Mouse (Mus musculus) limb, embryonic 14.5 days (tissue): ENCODE data around the gene Abca17. TPM values are rescaled to one million over a fixed set of nuclear protein-coding genes. Genes with fewer than 3 reads are reported as not detected.

Experiments
- ATAC-seq: fragments of 200-750 bp; cut with Nextera tagmentation; 2 replicates; pipeline ENCODE4 v1.8.0; 2017; ENCODE audit warnings: low read depth, moderate number of reproducible peaks, moderate TSS enrichment; ENCODE audit not compliant: low FRiP score
- DNase-seq: peaks from one replicate; pipeline ENCODE4 v3.0.0-alpha.2; 2015; ENCODE audit warnings: low spot score
- H3K27ac ChIP-seq: fragments of 300-500 bp; sonication (generic); replicated peaks from 2 replicates; pipeline ENCODE4 v1.5.1; 2014; ENCODE audit warnings: low read depth, mild to moderate bottlenecking, low read length, moderate library complexity, mixed read lengths
- H3K27me3 ChIP-seq: fragments of 300-500 bp; sonication (generic); 2 replicates; pipeline ENCODE4 v1.6.1; 2014; ENCODE audit warnings: low read length, mixed read lengths; ENCODE audit not compliant: control insufficient read depth, insufficient read depth
- H3K36me3 ChIP-seq: fragments of 300-500 bp; sonication (generic); 2 replicates; pipeline ENCODE4 v1.6.1; 2014; ENCODE audit warnings: mild to moderate bottlenecking, low read length, moderate library complexity, mixed read lengths; ENCODE audit not compliant: control insufficient read depth, insufficient read depth
- H3K4me1 ChIP-seq: fragments of 300-500 bp; sonication (generic); 2 replicates; pipeline ENCODE4 v1.6.1; 2014; ENCODE audit warnings: antibody characterized with exemption, low read length, mixed read lengths; ENCODE audit not compliant: control insufficient read depth, insufficient read depth
- H3K4me2 ChIP-seq: fragments of 300-500 bp; sonication (generic); replicated peaks from 2 replicates; pipeline ENCODE4 v1.6.1; 2014; ENCODE audit warnings: low read depth, mild to moderate bottlenecking, low read length, moderate library complexity; ENCODE audit not compliant: severe bottlenecking
- H3K4me3 ChIP-seq: fragments of 300-500 bp; sonication (generic); replicated peaks from 2 replicates; pipeline ENCODE4 v1.5.1; 2014; ENCODE audit warnings: low read length
- H3K9ac ChIP-seq: fragments of 300-500 bp; sonication (generic); 2 replicates; pipeline ENCODE4 v1.6.1; 2014; ENCODE audit warnings: mild to moderate bottlenecking, low read depth, low read length, moderate library complexity; ENCODE audit not compliant: severe bottlenecking
- H3K9me3 ChIP-seq: fragments of 300-500 bp; sonication (generic); 2 replicates; pipeline ENCODE4 v1.6.1; 2016; ENCODE audit warnings: low read length; ENCODE audit not compliant: control insufficient read depth
- POLR2A ChIP-seq: fragments of 200-500 bp; IDR thresholded peaks from 2 replicates; pipeline ENCODE4 v1.8.0; 2012; ENCODE audit warnings: inconsistent platforms, mild to moderate bottlenecking, moderate library complexity, borderline replicate concordance; ENCODE audit not compliant: insufficient read depth, insufficient read length; ENCODE audit errors: extremely low read depth
- WGBS: fragments of 180-500 bp; shearing (Covaris S2); extraction: QIAGEN DNeasy Blood & Tissue Kit; methylation state at CpG from one replicate; pipeline ENCODE4 v1.1.7; 2014; 5-methylcytosine and 5-hydroxymethylcytosine counted together
- microRNA-seq: library from miRNA; unstranded; fragments of <30 nt; microRNA quantifications from one replicate; pipeline ENCODE4, GENCODE M21; 2016
- polyA plus RNA-seq, 2 experiments: library from polyadenylated mRNA; depleted of rRNA in 1 of 2; stranded (reverse) in 1 of 2; unstranded in 1 of 2; fragments of >200 nt; fragmentation: Nextera tagmentation in 1 of 2; extraction: Ambion mirVana in 1 of 2; gene quantifications; 2 replicates each; pipeline versions ENCODE4 v1.2.1 to v1.2.3; 2012 to 2014

Abca17 gene
- polyA plus RNA-seq, 2 experiments, result 0.05 to 0.14 TPM

- no peak overlapping the region for H3K4me2 ChIP-seq
- H3K9me3 ChIP-seq, result no peaks in the 10 kb centered on the region
- 50% methylated on average over 6 of the region's 6 CpGs for WGBS
- H3K9ac ChIP-seq, result no peak overlapping the region
- ATAC-seq, result no peak
- H3K27ac ChIP-seq, result no peak overlapping the region
- no peak overlapping the region for H3K4me3 ChIP-seq
- no peak for TF ChIP-seq POLR2A
- no peaks in the 10 kb centered on the region for H3K27me3 ChIP-seq
- no peak for DNase-seq
- H3K4me1 ChIP-seq, result peaks cover 13% of the 10 kb centered on the region
- peaks cover 55% of the 10 kb centered on the region for H3K36me3 ChIP-seq
These were observed 128.2 kb downstream of the Abca17 start for GRCm38 (mm10) chr17:24222653-24223052.

- Histone ChIP-seq H3K4me2 (peak within 1 kb of the TSS; percentile 91), H3K9me3 (no peaks in the 10 kb centered on the region), H3K36me3 (peaks cover 51% of the 10 kb centered on the region), H3K4me3 (peak within 1 kb of the TSS; percentile 79), H3K27ac (no peak within 1 kb of the TSS), H3K27me3 (no peaks in the 10 kb centered on the region), H3K4me1 (peaks cover 13% of the 10 kb centered on the region), H3K9ac (peak within 1 kb of the TSS; percentile 68)
- ATAC-seq (peak; percentile 93), DNase-seq (peak; percentile 92)
- 5% methylated on average over 41 of the region's 41 CpGs for WGBS
- 0 out of 2 replicates have a peak, but pooled peaks have one; percentile 34 for TF ChIP-seq POLR2A
These were observed 130.1 kb downstream of the Abca17 start, which contains the start of gene Tedc2 for GRCm38 (mm10) chr17:24220435-24221411. Gene Tedc2, minus strand, starts transcription at chr17:24220851.

- Histone ChIP-seq H3K4me3 (no peak overlapping the region), H3K27ac (no peak overlapping the region), H3K9me3 (no peaks in the 10 kb centered on the region), H3K4me2 (no peak overlapping the region), H3K27me3 (no peaks in the 10 kb centered on the region), H3K36me3 (peaks cover 31% of the 10 kb centered on the region), H3K9ac (no peak overlapping the region), H3K4me1 (peaks cover 13% of the 10 kb centered on the region)
- no peak for TF ChIP-seq POLR2A
- no peak for DNase-seq
- ATAC-seq, result no peak
- WGBS, result 71% methylated on average over 4 of the region's 4 CpGs
These were observed 134.0 kb downstream of the Abca17 start for GRCm38 (mm10) chr17:24216836-24217235.

Small RNAs within 50 kb of the gene (microRNA-seq; reads per million reads assigned to microRNA genes)
- not detected for gene Gm24427
- 0.92 reads per million for gene Mir5134
- not detected for gene Mir6965

Other genes with a start within 250 kb of the Abca17 start
- 18.7 and 21.6 TPM in 2 replicates for gene Pdpk1, start 200.1 kb downstream of the Abca17 start, polyA plus RNA-seq (2012; rRNA removed)
- gene Pdpk1, start 200.1 kb downstream of the Abca17 start, polyA plus RNA-seq (2014; fragmentation: Nextera tagmentation; extraction: Ambion mirVana), result 36.7 and 39.9 TPM in 2 replicates
- 31.2 and 39.6 TPM in 2 replicates for gene Amdhd2, start 187.3 kb downstream of the Abca17 start, polyA plus RNA-seq (2012; rRNA removed)
- gene Amdhd2, start 187.3 kb downstream of the Abca17 start, polyA plus RNA-seq (2014; fragmentation: Nextera tagmentation; extraction: Ambion mirVana), result 27.4 and 32.6 TPM in 2 replicates
- 487 and 720 TPM in 2 replicates for gene Atp6v0c, start 181.4 kb downstream of the Abca17 start, polyA plus RNA-seq (2012; rRNA removed)
- 511 and 522 TPM in 2 replicates for gene Atp6v0c, start 181.4 kb downstream of the Abca17 start, polyA plus RNA-seq (2014; fragmentation: Nextera tagmentation; extraction: Ambion mirVana)
- 31.9 and 52.5 TPM in 2 replicates for gene Tbc1d24, start 145.5 kb downstream of the Abca17 start, polyA plus RNA-seq (2012; rRNA removed)
- 6.3 and 8.0 TPM in 2 replicates for gene Tbc1d24, start 145.5 kb downstream of the Abca17 start, polyA plus RNA-seq (2014; fragmentation: Nextera tagmentation; extraction: Ambion mirVana)
- 32.6 and 42.5 TPM in 2 replicates for gene Ntn3, start 141.5 kb downstream of the Abca17 start, polyA plus RNA-seq (2012; rRNA removed)
- gene Ntn3, start 141.5 kb downstream of the Abca17 start, polyA plus RNA-seq (2014; fragmentation: Nextera tagmentation; extraction: Ambion mirVana), result 14.5 and 19.8 TPM in 2 replicates
- gene Tedc2, start 130.2 kb downstream of the Abca17 start, polyA plus RNA-seq (2012; rRNA removed), result 35.4 and 39.2 TPM in 2 replicates
- gene Tedc2, start 130.2 kb downstream of the Abca17 start, polyA plus RNA-seq (2014; fragmentation: Nextera tagmentation; extraction: Ambion mirVana), result 10.2 and 12.2 TPM in 2 replicates
- gene Ccnf, start 99.6 kb downstream of the Abca17 start, polyA plus RNA-seq (2012; rRNA removed), result 35.4 and 36.6 TPM in 2 replicates
- 41.8 and 49.9 TPM in 2 replicates for gene Ccnf, start 99.6 kb downstream of the Abca17 start, polyA plus RNA-seq (2014; fragmentation: Nextera tagmentation; extraction: Ambion mirVana)
- gene Abca3, start 882 bp upstream of the Abca17 start, polyA plus RNA-seq (2012; rRNA removed), result 12.4 and 15.5 TPM in 2 replicates
- 9.0 and 10.6 TPM in 2 replicates for gene Abca3, start 882 bp upstream of the Abca17 start, polyA plus RNA-seq (2014; fragmentation: Nextera tagmentation; extraction: Ambion mirVana)
- gene Rnps1, start 63.5 kb upstream of the Abca17 start, polyA plus RNA-seq (2012; rRNA removed), result 333 and 363 TPM in 2 replicates
- gene Rnps1, start 63.5 kb upstream of the Abca17 start, polyA plus RNA-seq (2014; fragmentation: Nextera tagmentation; extraction: Ambion mirVana), result 236 and 254 TPM in 2 replicates
- gene Eci1, start 75.6 kb upstream of the Abca17 start, polyA plus RNA-seq (2012; rRNA removed), result 48.5 and 51.0 TPM in 2 replicates
- gene Eci1, start 75.6 kb upstream of the Abca17 start, polyA plus RNA-seq (2014; fragmentation: Nextera tagmentation; extraction: Ambion mirVana), result 51.7 and 64.3 TPM in 2 replicates
- gene Dnase1l2, start 92.0 kb upstream of the Abca17 start, polyA plus RNA-seq (2012; rRNA removed), result 18.0 and 20.7 TPM in 2 replicates
- 3.3 and 3.5 TPM in 2 replicates for gene Dnase1l2, start 92.0 kb upstream of the Abca17 start, polyA plus RNA-seq (2014; fragmentation: Nextera tagmentation; extraction: Ambion mirVana)
- 80.6 and 95.0 TPM in 2 replicates for gene E4f1, start 119.2 kb upstream of the Abca17 start, polyA plus RNA-seq (2012; rRNA removed)
- 16.6 and 19.3 TPM in 2 replicates for gene E4f1, start 119.2 kb upstream of the Abca17 start, polyA plus RNA-seq (2014; fragmentation: Nextera tagmentation; extraction: Ambion mirVana)
- 37.6 and 49.6 TPM in 2 replicates for gene Pgp, start 119.3 kb upstream of the Abca17 start, polyA plus RNA-seq (2012; rRNA removed)
- gene Pgp, start 119.3 kb upstream of the Abca17 start, polyA plus RNA-seq (2014; fragmentation: Nextera tagmentation; extraction: Ambion mirVana), result 52.9 TPM in 2 replicates
- 0.86 and 0.89 TPM in 2 replicates for gene Bricd5, start 122.8 kb upstream of the Abca17 start, polyA plus RNA-seq (2012; rRNA removed)
- gene Bricd5, start 122.8 kb upstream of the Abca17 start, polyA plus RNA-seq (2014; fragmentation: Nextera tagmentation; extraction: Ambion mirVana), result not detected in 2 replicates
- 46.3 and 54.9 TPM in 2 replicates for gene Mlst8, start 128.0 kb upstream of the Abca17 start, polyA plus RNA-seq (2012; rRNA removed)
- 27.8 and 29.3 TPM in 2 replicates for gene Mlst8, start 128.0 kb upstream of the Abca17 start, polyA plus RNA-seq (2014; fragmentation: Nextera tagmentation; extraction: Ambion mirVana)
- 18.1 and 23.1 TPM in 2 replicates for gene Caskin1, start 137.5 kb upstream of the Abca17 start, polyA plus RNA-seq (2012; rRNA removed)
- gene Caskin1, start 137.5 kb upstream of the Abca17 start, polyA plus RNA-seq (2014; fragmentation: Nextera tagmentation; extraction: Ambion mirVana), result 3.1 and 4.3 TPM in 2 replicates
- 308 and 376 TPM in 2 replicates for gene Traf7, start 176.9 kb upstream of the Abca17 start, polyA plus RNA-seq (2012; rRNA removed)
- 81.3 and 91.0 TPM in 2 replicates for gene Traf7, start 176.9 kb upstream of the Abca17 start, polyA plus RNA-seq (2014; fragmentation: Nextera tagmentation; extraction: Ambion mirVana)
- gene Rab26, start 183.1 kb upstream of the Abca17 start, polyA plus RNA-seq (2012; rRNA removed), result 2.0 and 3.0 TPM in 2 replicates
- 4.1 and 6.1 TPM in 2 replicates for gene Rab26, start 183.1 kb upstream of the Abca17 start, polyA plus RNA-seq (2014; fragmentation: Nextera tagmentation; extraction: Ambion mirVana)
- 73.6 and 106 TPM in 2 replicates for gene Pkd1, start 198.8 kb upstream of the Abca17 start, polyA plus RNA-seq (2012; rRNA removed)
- 49.1 and 50.5 TPM in 2 replicates for gene Pkd1, start 198.8 kb upstream of the Abca17 start, polyA plus RNA-seq (2014; fragmentation: Nextera tagmentation; extraction: Ambion mirVana)